Mouse (Mus musculus) liver, postnatal 0 days (tissue): ENCODE data around the gene Klkb1.

Source experiments
- CTCF ChIP-seq: sonication (generic); IDR thresholded peaks from 2 replicates; pipeline ENCODE4 v1.5.1; 2016; ENCODE audit warnings: antibody characterized with exemption, low read depth
- EP300 ChIP-seq: IDR thresholded peaks from 2 replicates; pipeline ENCODE4 v1.6.1; 2016; ENCODE audit warnings: antibody characterized with exemption, low read depth, mild to moderate bottlenecking

- TF ChIP-seq CTCF (no peak), EP300 (no peak)
Measured at GRCm38 (mm10) chr8:45266993-45267392, 27.7 kb downstream of the Klkb1 start.
